Mouse (Mus musculus) heart, embryonic 16.5 days (tissue): Measurements from ENCODE around the gene Muc1. TPM values are rescaled to one million over a fixed set of nuclear protein-coding genes. Genes with fewer than 3 reads are reported as not detected.
A peak's percentile ranks its signal among the peaks of the same experiment; 100 is the strongest.

Experiments used
- ATAC-seq: fragments of 200-750 bp; cut with Nextera tagmentation; replicated peaks from 2 replicates; pipeline ENCODE4 v1.8.0; 2017; ENCODE audit warnings: moderate number of reproducible peaks; ENCODE audit not compliant: insufficient read depth, low FRiP score; ENCODE audit errors: extremely low read depth
- H3K27ac ChIP-seq: fragments of 300-500 bp; sonication (generic); 2 replicates; pipeline ENCODE4 v1.5.1; 2014; ENCODE audit warnings: mild to moderate bottlenecking, low read length, control low read depth, moderate library complexity
- H3K27me3 ChIP-seq: fragments of 300-500 bp; sonication (generic); 2 replicates; pipeline ENCODE4 v1.6.1; 2014; ENCODE audit warnings: low read length, mixed read lengths; ENCODE audit not compliant: control insufficient read depth, insufficient read depth
- H3K36me3 ChIP-seq: fragments of 300-500 bp; sonication (generic); 2 replicates; pipeline ENCODE4 v1.6.1; 2014; ENCODE audit not compliant: control insufficient read depth, insufficient read depth
- H3K4me1 ChIP-seq: fragments of 300-500 bp; sonication (generic); 2 replicates; pipeline ENCODE4 v1.6.1; 2014; ENCODE audit warnings: low read length, mixed read lengths; ENCODE audit not compliant: control insufficient read depth, insufficient read depth
- H3K4me2 ChIP-seq: fragments of 300-500 bp; sonication (generic); 2 replicates; pipeline ENCODE4 v1.6.1; 2014; ENCODE audit warnings: low read depth, mild to moderate bottlenecking, control low read depth, low read length
- H3K4me3 ChIP-seq: fragments of 300-500 bp; sonication (generic); 2 replicates; pipeline ENCODE4 v1.5.1; 2014; ENCODE audit warnings: mild to moderate bottlenecking, control low read depth, low read length
- H3K9ac ChIP-seq: fragments of 300-500 bp; sonication (generic); 2 replicates; pipeline ENCODE4 v1.6.1; 2014; ENCODE audit warnings: low read length, control low read depth
- H3K9me3 ChIP-seq: fragments of 300-500 bp; sonication (generic); replicated peaks from 2 replicates; pipeline ENCODE4 v1.6.1; 2016; ENCODE audit warnings: low read length; ENCODE audit not compliant: control insufficient read depth
- WGBS: fragments of 180-500 bp; shearing (Covaris S2); extraction: QIAGEN DNeasy Blood & Tissue Kit; methylation state at CpG from one replicate; pipeline ENCODE4 v1.1.7; 2014; 5-methylcytosine and 5-hydroxymethylcytosine counted together
- polyA plus RNA-seq: library from polyadenylated mRNA; unstranded; fragments of >200 nt; fragmentation: Nextera tagmentation; extraction: Ambion mirVana; gene quantifications from 2 replicates; pipeline ENCODE4 v1.2.1, GENCODE M21; 2015

Muc1 gene
- polyA plus RNA-seq, 1 experiment from 2014 or later = 3.3 TPM

- H3K27ac ChIP-seq = peak overlapping the region; percentile 49; the same call in 1 of the 2 replicates
- peaks cover 29% of the 10 kb centered on the region for H3K4me1 ChIP-seq
- peaks cover 8% of the 10 kb centered on the region; the same call in 1 of the 2 replicates for H3K36me3 ChIP-seq
- no peaks in the 10 kb centered on the region for H3K27me3 ChIP-seq
- H3K4me2 ChIP-seq = no peak overlapping the region
- 18% methylated on average over 7 of the region's 7 CpGs for WGBS
- H3K4me3 ChIP-seq = no peak overlapping the region
- H3K9ac ChIP-seq = no peak overlapping the region
- ATAC-seq = no peak
- no peaks in the 10 kb centered on the region for H3K9me3 ChIP-seq
Measured at GRCm38 (mm10) chr3:89250435-89251040, 21.7 kb downstream of the Muc1 start.

- peak; percentile 61 for ATAC-seq
- Histone ChIP-seq H3K27ac (peak overlapping the region; percentile 53; the same call in 1 of the 2 replicates), H3K36me3 (peaks cover 8% of the 10 kb centered on the region; the same call in 1 of the 2 replicates), H3K9me3 (no peaks in the 10 kb centered on the region), H3K4me1 (peaks cover 23% of the 10 kb centered on the region), H3K4me2 (peak overlapping the region; percentile 50), H3K9ac (peak overlapping the region; percentile 2; the same call in 1 of the 2 replicates), H3K4me3 (no peak overlapping the region; the same call in 1 of the 2 replicates), H3K27me3 (no peaks in the 10 kb centered on the region)
- 10% methylated on average over 17 of the region's 17 CpGs for WGBS
Measured at GRCm38 (mm10) chr3:89251365-89251895, 22.6 kb downstream of the Muc1 start.

GRCm38 (mm10) chr3:89254994-89255393 lies 26.1 kb downstream of the Muc1 start:
- no peaks in the 10 kb centered on the region for H3K36me3 ChIP-seq
- ATAC-seq = no peak
- 86% methylated on average over 5 of the region's 5 CpGs for WGBS
- no peak overlapping the region for H3K4me2 ChIP-seq
- H3K4me3 ChIP-seq = no peak overlapping the region
- H3K4me1 ChIP-seq = peaks cover 15% of the 10 kb centered on the region; the same call in 1 of the 2 replicates
- H3K27me3 ChIP-seq = no peaks in the 10 kb centered on the region
- H3K27ac ChIP-seq = no peak overlapping the region
- no peaks in the 10 kb centered on the region for H3K9me3 ChIP-seq
- no peak overlapping the region for H3K9ac ChIP-seq

GRCm38 (mm10) chr3:89256177-89256576 lies 27.3 kb downstream of the Muc1 start:
- Histone ChIP-seq H3K9ac (no peak overlapping the region), H3K27ac (no peak overlapping the region), H3K9me3 (no peaks in the 10 kb centered on the region), H3K4me2 (no peak overlapping the region), H3K36me3 (no peaks in the 10 kb centered on the region), H3K4me1 (peaks cover 7% of the 10 kb centered on the region; the same call in 1 of the 2 replicates), H3K27me3 (no peaks in the 10 kb centered on the region), H3K4me3 (no peak overlapping the region)
- no peak; the same call in 1 of the 2 replicates for ATAC-seq
- WGBS = 48% methylated on average over 5 of the region's 5 CpGs

- 54% methylated on average over 7 of the region's 7 CpGs for WGBS
- no peaks in the 10 kb centered on the region for H3K9me3 ChIP-seq
- H3K9ac ChIP-seq = no peak within 1 kb of the TSS
- no peaks in the 10 kb centered on the region for H3K27me3 ChIP-seq
- no peak for ATAC-seq
- no peak within 1 kb of the TSS for H3K27ac ChIP-seq
- no peaks in the 10 kb centered on the region for H3K36me3 ChIP-seq
- H3K4me1 ChIP-seq = no peaks in the 10 kb centered on the region
- no peak within 1 kb of the TSS for H3K4me3 ChIP-seq
- no peak within 1 kb of the TSS for H3K4me2 ChIP-seq
Measured at GRCm38 (mm10) chr3:89259076-89259475, 30.2 kb downstream of the Muc1 start, which contains the start of gene Dpm3. Gene Dpm3 (plus strand): TSS chr3:89259358.

GRCm38 (mm10) chr3:89260211-89260610 lies 31.4 kb downstream of the Muc1 start:
- H3K27me3 ChIP-seq = no peaks in the 10 kb centered on the region
- no peak for ATAC-seq
- no peaks in the 10 kb centered on the region for H3K36me3 ChIP-seq
- H3K4me2 ChIP-seq = no peak overlapping the region
- WGBS = 74% methylated on average over 3 of the region's 3 CpGs
- H3K4me1 ChIP-seq = no peaks in the 10 kb centered on the region
- H3K4me3 ChIP-seq = no peak overlapping the region
- no peak overlapping the region for H3K27ac ChIP-seq
- no peaks in the 10 kb centered on the region for H3K9me3 ChIP-seq
- H3K9ac ChIP-seq = no peak overlapping the region

- Histone ChIP-seq H3K27ac (peak overlapping the region; percentile 33), H3K27me3 (no peaks in the 10 kb centered on the region)
Measured at GRCm38 (mm10) chr3:89262417-89262816, 33.6 kb downstream of the Muc1 start.

GRCm38 (mm10) chr3:89266439-89266893 lies 37.6 kb downstream of the Muc1 start:
- peak overlapping the region; percentile 81 for H3K4me2 ChIP-seq
- WGBS = under 1% methylated on average over 20 of the region's 20 CpGs
- ATAC-seq = peak; percentile 79
- H3K27ac ChIP-seq = peak overlapping the region; percentile 75
- peak overlapping the region; percentile 72 for H3K4me3 ChIP-seq
- H3K4me1 ChIP-seq = peaks cover 35% of the 10 kb centered on the region
- no peaks in the 10 kb centered on the region for H3K9me3 ChIP-seq
- H3K36me3 ChIP-seq = no peaks in the 10 kb centered on the region
- no peaks in the 10 kb centered on the region for H3K27me3 ChIP-seq
- H3K9ac ChIP-seq = peak overlapping the region; percentile 90

More at GRCm38 (mm10) chr3:89262417-89262816, 33.6 kb downstream of the Muc1 start:
- H3K4me3 ChIP-seq = no peak overlapping the region
- WGBS = 50% methylated on average over 10 of the region's 10 CpGs
- no peak overlapping the region for H3K4me2 ChIP-seq
- no peaks in the 10 kb centered on the region for H3K9me3 ChIP-seq
- ATAC-seq = no peak
- peaks cover 10% of the 10 kb centered on the region for H3K4me1 ChIP-seq
- no peak overlapping the region for H3K9ac ChIP-seq
- H3K36me3 ChIP-seq = no peaks in the 10 kb centered on the region

- no peak overlapping the region for H3K4me3 ChIP-seq
- peaks cover 38% of the 10 kb centered on the region for H3K4me1 ChIP-seq
- 71% methylated on average over 8 of the region's 8 CpGs for WGBS
- ATAC-seq = no peak
- H3K27me3 ChIP-seq = no peaks in the 10 kb centered on the region
- peaks cover 9% of the 10 kb centered on the region for H3K36me3 ChIP-seq
- H3K4me2 ChIP-seq = peak overlapping the region; percentile 82
- H3K9ac ChIP-seq = no peak overlapping the region; the same call in 1 of the 2 replicates
- no peaks in the 10 kb centered on the region for H3K9me3 ChIP-seq
- H3K27ac ChIP-seq = no peak overlapping the region
Measured at GRCm38 (mm10) chr3:89268916-89269315, 40.1 kb downstream of the Muc1 start.
